Mouse (Mus musculus): Measurements from ENCODE around the gene Ogfod2. TPM values are rescaled to one million over a fixed set of nuclear protein-coding genes. Genes with fewer than 3 reads are reported as not detected.
A peak's percentile ranks its signal among the peaks of the same experiment; 100 is the strongest.

Gene Ogfod2
- 29.7 and 33.1 TPM in 2 replicates for polyA plus RNA-seq (2015; fragmentation: Nextera tagmentation; extraction: Ambion mirVana)

DNA sequence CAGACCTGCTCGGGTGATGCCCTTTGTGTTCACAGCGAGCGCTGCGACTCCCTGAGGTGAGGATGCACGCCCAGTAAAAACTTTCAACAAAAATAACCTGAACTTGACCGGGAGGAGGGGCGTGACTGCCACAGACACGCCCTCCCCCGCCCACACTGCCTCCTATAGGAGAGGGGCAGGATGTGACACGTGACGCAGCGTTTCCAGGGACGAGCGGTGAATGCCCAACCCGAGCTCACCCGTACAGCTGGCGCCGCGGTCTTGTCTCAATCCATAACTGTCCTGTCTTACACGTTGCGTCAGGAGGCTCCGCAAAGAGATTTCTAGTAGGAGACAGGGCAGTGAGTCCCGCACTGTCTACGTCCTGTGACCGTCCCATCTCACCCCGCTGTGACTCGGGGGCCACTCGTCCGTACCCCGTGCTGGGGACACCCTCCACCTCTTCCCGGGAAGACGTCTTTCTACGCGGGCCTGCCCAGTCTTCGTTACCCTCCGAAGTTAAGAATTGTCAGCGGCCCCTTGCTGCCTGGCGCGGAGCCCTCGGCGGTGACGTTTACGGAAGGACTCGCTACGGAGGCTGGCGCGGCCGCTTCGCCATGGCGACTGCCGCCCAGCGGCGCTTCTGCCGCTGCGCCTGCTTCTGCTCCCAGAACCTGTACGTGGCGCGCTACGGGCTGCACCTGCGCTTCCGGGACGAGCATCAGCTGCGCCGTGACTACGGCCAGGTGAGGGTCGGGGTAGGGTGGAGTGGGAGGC is at the start of gene Ogfod2:
TSS of gene Ogfod2 (plus strand) at position 556 of the 756 bp plus-strand sequence.
- peak within 1 kb of the TSS; percentile 85 for H3K9ac ChIP-seq (ENCODE audit: low read length)
- WGBS = 0% methylated on average over 65 of the region's 66 CpGs
- peaks cover 3% of the 10 kb centered on the region; the same call in 1 of the 2 replicates for H3K36me3 ChIP-seq (ENCODE audit: control insufficient read depth, insufficient read depth, low read length)
- ATAC-seq (ENCODE audit: low read depth) = peak; percentile 98
- H3K4me1 ChIP-seq (replicated peaks; ENCODE audit: control insufficient read depth, insufficient read depth, low read length) = peaks cover 17% of the 10 kb centered on the region
- no peaks in the 10 kb centered on the region for H3K9me3 ChIP-seq (ENCODE audit: control insufficient read depth, low read length)
- peak within 1 kb of the TSS; percentile 93 for H3K4me2 ChIP-seq (ENCODE audit: low read depth, low read length)
- no peaks in the 10 kb centered on the region for H3K27me3 ChIP-seq (ENCODE audit: control insufficient read depth, insufficient read depth, low read depth, low read length)
- peak within 1 kb of the TSS; percentile 91 for H3K4me3 ChIP-seq (ENCODE audit: low read length)
- H3K27ac ChIP-seq (ENCODE audit: low read length) = peak within 1 kb of the TSS; percentile 90

DNA sequence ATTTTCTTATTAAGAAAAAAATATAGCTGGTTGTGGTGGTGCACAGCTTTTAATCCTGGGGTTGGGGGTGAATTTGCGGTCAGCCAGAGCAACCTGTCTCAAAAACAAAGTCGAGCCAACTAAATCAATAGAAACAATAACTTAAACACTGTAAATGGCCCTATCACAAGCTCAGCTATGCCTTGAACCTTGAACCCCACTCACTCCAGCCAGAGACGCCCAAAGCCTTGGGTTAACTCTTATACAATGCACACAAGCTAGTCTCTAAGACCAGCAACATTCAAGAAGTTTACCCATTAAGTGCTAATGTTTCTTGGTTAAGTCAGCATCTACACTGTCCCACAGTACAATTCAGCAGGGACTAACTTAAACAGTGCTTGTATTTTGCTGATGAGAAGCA is 42.4 kb upstream of the Ogfod2 start:
- no peak overlapping the region for H3K27ac ChIP-seq (ENCODE audit: low read length)
- H3K4me1 ChIP-seq (replicated peaks; ENCODE audit: control insufficient read depth, insufficient read depth, low read length) = peaks cover 3% of the 10 kb centered on the region
- no peaks in the 10 kb centered on the region for H3K27me3 ChIP-seq (ENCODE audit: control insufficient read depth, insufficient read depth, low read depth, low read length)
- no peak overlapping the region for H3K4me2 ChIP-seq (ENCODE audit: low read depth, low read length)
- WGBS = 80% methylated on average over 3 of the region's 3 CpGs
- no peak overlapping the region for H3K9ac ChIP-seq (ENCODE audit: low read length)
- H3K36me3 ChIP-seq (ENCODE audit: control insufficient read depth, insufficient read depth, low read length) = no peaks in the 10 kb centered on the region
- no peak overlapping the region for H3K4me3 ChIP-seq (ENCODE audit: low read length)
- H3K9me3 ChIP-seq (ENCODE audit: control insufficient read depth, low read length) = no peaks in the 10 kb centered on the region
- ATAC-seq (ENCODE audit: low read depth) = no peak

DNA sequence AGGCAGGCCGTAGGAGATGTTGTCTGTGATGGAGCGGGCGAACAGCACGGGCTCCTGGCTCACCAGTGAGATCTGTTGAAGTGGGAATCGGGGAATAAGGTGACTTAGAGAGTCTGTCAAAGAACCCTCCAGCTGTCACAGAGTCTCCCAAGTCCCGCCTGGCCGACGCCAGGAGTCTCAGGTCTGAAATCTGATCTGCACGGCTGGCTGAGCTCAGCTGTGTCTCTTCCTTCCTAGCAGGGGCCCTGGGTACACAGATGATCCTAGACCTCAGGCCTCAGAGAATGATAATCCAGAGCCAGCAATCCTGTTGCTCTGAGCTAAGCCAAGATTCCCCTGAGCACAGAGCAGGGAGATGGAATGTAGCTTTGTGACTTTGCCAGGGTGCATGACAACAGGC is 38.4 kb upstream of the Ogfod2 start:
- Histone ChIP-seq H3K4me1 (replicated peaks; ENCODE audit: control insufficient read depth, insufficient read depth, low read length) (peaks cover 12% of the 10 kb centered on the region), H3K27ac (ENCODE audit: low read length) (no peak overlapping the region), H3K27me3 (ENCODE audit: control insufficient read depth, insufficient read depth, low read depth, low read length) (no peaks in the 10 kb centered on the region), H3K4me3 (ENCODE audit: low read length) (no peak overlapping the region), H3K9me3 (ENCODE audit: control insufficient read depth, low read length) (no peaks in the 10 kb centered on the region), H3K9ac (ENCODE audit: low read length) (no peak overlapping the region), H3K4me2 (ENCODE audit: low read depth, low read length) (no peak overlapping the region), H3K36me3 (ENCODE audit: control insufficient read depth, insufficient read depth, low read length) (no peaks in the 10 kb centered on the region)
- ATAC-seq (ENCODE audit: low read depth) = no peak
- 47% methylated on average over 9 of the region's 9 CpGs for WGBS

DNA sequence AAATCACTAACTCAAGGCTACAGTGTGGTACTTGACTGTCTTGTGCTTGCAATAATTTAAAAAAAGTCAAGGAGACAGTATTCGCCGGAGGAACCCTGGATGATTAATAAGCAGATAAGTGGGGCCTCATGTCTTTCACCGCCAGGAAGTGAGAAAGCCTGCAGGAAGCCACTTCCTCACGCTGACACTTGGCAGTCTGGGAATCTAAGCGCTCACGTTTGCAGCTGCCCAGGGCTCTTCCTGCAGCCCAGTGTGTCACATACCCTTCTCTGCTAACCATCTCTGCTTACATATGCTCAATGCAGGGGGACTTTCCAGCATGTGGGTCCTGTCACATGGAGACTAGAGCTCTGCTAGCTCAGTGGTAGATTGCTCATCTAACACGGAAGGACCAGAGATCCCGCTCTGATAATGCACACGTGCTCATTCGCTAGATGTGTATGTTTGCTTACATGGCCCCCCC is 37.2 kb upstream of the Ogfod2 start:
- no peaks in the 10 kb centered on the region for H3K36me3 ChIP-seq (ENCODE audit: control insufficient read depth, insufficient read depth, low read length)
- H3K27ac ChIP-seq (ENCODE audit: low read length) = 0 out of 2 replicates have a peak overlapping the region, but pooled peaks have one; percentile 3
- peaks cover 16% of the 10 kb centered on the region for H3K4me1 ChIP-seq (replicated peaks; ENCODE audit: control insufficient read depth, insufficient read depth, low read length)

DNA sequence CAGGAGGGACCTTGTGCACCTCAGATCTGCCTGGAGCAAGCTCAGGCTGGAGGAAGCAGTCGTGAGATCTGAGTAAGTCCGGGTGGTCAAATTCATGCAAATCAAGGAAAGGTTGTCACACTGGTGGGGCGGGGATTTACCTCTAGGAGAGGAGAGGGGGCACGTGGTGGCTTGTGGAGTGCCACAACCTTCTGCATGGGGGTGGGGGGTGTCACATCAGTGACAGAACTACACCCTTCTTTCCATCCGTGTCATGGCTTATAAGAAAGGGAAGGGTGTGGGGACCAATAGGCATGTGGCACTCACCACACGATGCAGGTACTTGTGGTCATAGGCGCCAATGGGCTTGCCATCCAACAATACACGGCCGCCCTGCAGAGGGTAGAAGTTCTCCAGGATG is 36.4 kb upstream of the Ogfod2 start:
- Histone ChIP-seq H3K9me3 (ENCODE audit: control insufficient read depth, low read length) (no peaks in the 10 kb centered on the region), H3K9ac (ENCODE audit: low read length) (0 out of 2 replicates have a peak overlapping the region, but pooled peaks have one; percentile 5), H3K36me3 (ENCODE audit: control insufficient read depth, insufficient read depth, low read length) (no peaks in the 10 kb centered on the region), H3K27ac (ENCODE audit: low read length) (no peak overlapping the region), H3K27me3 (ENCODE audit: control insufficient read depth, insufficient read depth, low read depth, low read length) (no peaks in the 10 kb centered on the region), H3K4me3 (ENCODE audit: low read length) (no peak overlapping the region), H3K4me2 (ENCODE audit: low read depth, low read length) (no peak overlapping the region), H3K4me1 (replicated peaks; ENCODE audit: control insufficient read depth, insufficient read depth, low read length) (peaks cover 16% of the 10 kb centered on the region)
- WGBS = 57% methylated on average over 9 of the region's 9 CpGs
- ATAC-seq (ENCODE audit: low read depth) = no peak

More for the DNA sequence above, 37.2 kb upstream of the Ogfod2 start:
- H3K9me3 ChIP-seq (ENCODE audit: control insufficient read depth, low read length) = no peaks in the 10 kb centered on the region
- no peak overlapping the region for H3K4me3 ChIP-seq (ENCODE audit: low read length)
- no peaks in the 10 kb centered on the region for H3K27me3 ChIP-seq (ENCODE audit: control insufficient read depth, insufficient read depth, low read depth, low read length)
- no peak overlapping the region for H3K4me2 ChIP-seq (ENCODE audit: low read depth, low read length)
- H3K9ac ChIP-seq (ENCODE audit: low read length) = no peak overlapping the region
- ATAC-seq (ENCODE audit: low read depth) = peak; percentile 55
- WGBS = 24% methylated on average over 10 of the region's 10 CpGs

DNA sequence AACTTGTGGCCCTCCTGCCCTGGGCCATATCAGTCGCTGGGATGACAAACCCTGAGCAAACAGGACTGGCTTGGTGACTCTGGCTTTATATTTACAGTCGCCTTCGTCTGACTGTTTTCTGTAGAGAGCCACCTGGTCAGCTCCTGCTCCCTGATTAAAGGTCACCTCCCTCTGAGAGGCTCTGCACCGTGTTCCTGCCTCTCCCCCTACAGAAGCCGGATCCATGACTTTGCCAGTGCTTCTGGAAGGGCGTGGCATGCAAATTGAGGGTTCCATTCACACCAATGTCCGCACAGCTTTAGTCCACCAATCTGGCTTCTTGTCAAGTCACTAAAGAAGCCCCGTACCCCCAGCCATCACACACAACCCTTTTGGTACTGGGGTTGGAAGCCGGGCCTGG is 35.5 kb upstream of the Ogfod2 start:
- H3K27me3 ChIP-seq (ENCODE audit: control insufficient read depth, insufficient read depth, low read depth, low read length) = no peaks in the 10 kb centered on the region
- peaks cover 16% of the 10 kb centered on the region for H3K4me1 ChIP-seq (replicated peaks; ENCODE audit: control insufficient read depth, insufficient read depth, low read length)
- ATAC-seq (ENCODE audit: low read depth) = no peak
- no peaks in the 10 kb centered on the region for H3K36me3 ChIP-seq (ENCODE audit: control insufficient read depth, insufficient read depth, low read length)
- H3K27ac ChIP-seq (ENCODE audit: low read length) = no peak overlapping the region
- H3K4me2 ChIP-seq (ENCODE audit: low read depth, low read length) = no peak overlapping the region
- no peak overlapping the region for H3K9ac ChIP-seq (ENCODE audit: low read length)
- H3K4me3 ChIP-seq (ENCODE audit: low read length) = no peak overlapping the region
- 51% methylated on average over 9 of the region's 9 CpGs for WGBS
- no peaks in the 10 kb centered on the region for H3K9me3 ChIP-seq (ENCODE audit: control insufficient read depth, low read length)

DNA sequence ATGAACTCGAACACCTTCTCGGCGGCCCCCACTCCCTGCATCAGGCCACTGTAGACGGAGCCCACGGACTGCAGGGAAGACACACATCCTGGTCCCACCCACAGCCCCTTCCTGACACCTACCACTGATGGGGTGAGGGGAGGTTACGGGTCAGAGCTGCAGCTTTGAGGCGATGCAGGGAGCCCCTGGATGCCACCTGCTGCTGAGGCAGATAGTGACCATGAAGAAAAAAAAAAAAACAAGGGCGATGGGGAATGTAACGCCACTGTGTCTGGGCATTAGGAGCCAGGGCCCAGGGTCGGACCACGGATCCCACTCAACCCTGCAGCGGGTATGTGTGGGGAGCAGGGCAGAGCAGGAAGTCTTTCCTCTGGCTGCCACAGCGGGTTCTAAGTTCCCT is 34.9 kb upstream of the Ogfod2 start:
- Histone ChIP-seq H3K27ac (ENCODE audit: low read length) (no peak overlapping the region), H3K36me3 (ENCODE audit: control insufficient read depth, insufficient read depth, low read length) (no peaks in the 10 kb centered on the region), H3K27me3 (ENCODE audit: control insufficient read depth, insufficient read depth, low read depth, low read length) (no peaks in the 10 kb centered on the region), H3K9ac (ENCODE audit: low read length) (no peak overlapping the region), H3K4me2 (ENCODE audit: low read depth, low read length) (no peak overlapping the region), H3K4me1 (replicated peaks; ENCODE audit: control insufficient read depth, insufficient read depth, low read length) (peaks cover 16% of the 10 kb centered on the region), H3K9me3 (ENCODE audit: control insufficient read depth, low read length) (no peaks in the 10 kb centered on the region), H3K4me3 (ENCODE audit: low read length) (no peak overlapping the region)
- WGBS = 76% methylated on average over 13 of the region's 13 CpGs
- ATAC-seq (ENCODE audit: low read depth) = no peak

DNA sequence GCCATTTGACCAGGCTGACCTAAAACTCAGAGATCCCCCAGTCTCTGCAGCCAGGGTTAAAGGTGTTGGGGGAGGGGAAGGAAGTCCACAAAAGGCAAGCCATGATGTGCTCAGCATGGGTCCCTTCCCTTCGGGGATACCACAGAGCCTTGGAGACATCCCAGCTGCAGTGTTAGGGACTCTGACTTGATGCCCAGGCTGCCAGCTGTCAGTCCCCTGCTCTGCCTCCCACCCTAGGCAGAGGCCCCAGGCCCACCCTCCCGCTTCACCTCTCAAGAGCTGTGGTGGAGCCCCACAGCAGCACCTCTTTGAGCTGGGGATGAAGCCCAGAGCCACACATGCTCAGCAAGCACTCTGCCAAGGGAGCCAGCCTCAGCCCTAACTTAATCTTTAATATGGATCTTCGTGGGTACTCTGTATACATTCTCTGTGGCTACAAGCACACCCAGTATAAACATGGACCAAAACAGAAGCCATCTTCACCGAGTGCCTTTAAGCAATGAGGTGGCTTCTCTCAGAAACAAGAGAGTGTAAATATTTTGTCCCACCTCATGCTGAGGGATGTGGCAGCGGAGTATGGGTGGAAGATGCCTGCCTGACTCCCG is 34.1 kb upstream of the Ogfod2 start:
- Histone ChIP-seq H3K4me2 (ENCODE audit: low read depth, low read length) (no peak overlapping the region), H3K9me3 (ENCODE audit: control insufficient read depth, low read length) (no peaks in the 10 kb centered on the region), H3K9ac (ENCODE audit: low read length) (no peak overlapping the region), H3K4me1 (replicated peaks; ENCODE audit: control insufficient read depth, insufficient read depth, low read length) (peaks cover 16% of the 10 kb centered on the region), H3K4me3 (ENCODE audit: low read length) (no peak overlapping the region), H3K36me3 (ENCODE audit: control insufficient read depth, insufficient read depth, low read length) (no peaks in the 10 kb centered on the region), H3K27me3 (ENCODE audit: control insufficient read depth, insufficient read depth, low read depth, low read length) (no peaks in the 10 kb centered on the region), H3K27ac (ENCODE audit: low read length) (no peak overlapping the region)
- ATAC-seq (ENCODE audit: low read depth) = no peak
- WGBS = 62% methylated on average over 6 of the region's 6 CpGs

DNA sequence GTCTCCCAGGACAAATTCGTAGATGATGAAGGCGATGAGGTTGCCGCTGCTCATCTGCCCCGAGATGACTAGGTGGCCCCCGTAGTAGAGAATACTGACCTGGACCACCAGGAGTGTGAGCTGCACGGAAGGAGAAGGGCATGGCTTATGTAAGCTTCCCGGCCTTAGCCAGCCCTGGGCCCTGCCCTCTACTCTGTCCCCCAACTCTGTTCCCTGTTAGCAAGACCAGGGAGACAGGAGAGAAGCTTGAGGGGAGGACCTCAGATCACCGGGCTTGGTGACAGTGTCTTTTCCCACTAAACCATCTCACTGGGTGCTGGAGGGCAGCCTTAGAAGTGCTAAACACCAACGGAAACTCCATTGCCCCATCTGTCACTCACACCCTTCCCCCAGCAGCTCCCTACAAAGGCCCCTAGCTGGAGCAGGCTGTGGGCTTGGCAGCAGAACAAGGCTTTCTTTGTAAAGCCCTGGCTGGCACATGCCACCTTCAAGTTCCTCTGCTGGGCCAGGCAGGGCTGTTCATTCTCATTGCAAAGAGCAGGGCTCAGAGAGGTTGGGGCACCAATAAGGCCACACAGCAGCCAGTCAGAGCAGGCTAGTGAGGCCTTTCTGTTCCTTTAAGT is 33.2 kb upstream of the Ogfod2 start:
- 41% methylated on average over 9 of the region's 9 CpGs for WGBS
- peak; percentile 56; the same call in 1 of the 2 replicates for ATAC-seq (ENCODE audit: low read depth)

More for the DNA sequence above, 33.2 kb upstream of the Ogfod2 start:
- Histone ChIP-seq H3K9ac (ENCODE audit: low read length) (no peak overlapping the region), H3K4me3 (ENCODE audit: low read length) (no peak overlapping the region), H3K9me3 (ENCODE audit: control insufficient read depth, low read length) (no peaks in the 10 kb centered on the region), H3K36me3 (ENCODE audit: control insufficient read depth, insufficient read depth, low read length) (no peaks in the 10 kb centered on the region), H3K4me1 (replicated peaks; ENCODE audit: control insufficient read depth, insufficient read depth, low read length) (peaks cover 16% of the 10 kb centered on the region), H3K27me3 (ENCODE audit: control insufficient read depth, insufficient read depth, low read depth, low read length) (no peaks in the 10 kb centered on the region), H3K27ac (ENCODE audit: low read length) (0 out of 2 replicates have a peak overlapping the region, but pooled peaks have one; percentile 5), H3K4me2 (ENCODE audit: low read depth, low read length) (no peak overlapping the region)
